Mouse (Mus musculus): ENCODE measurements around the gene Ogdh. TPM values are rescaled to one million over a fixed set of nuclear protein-coding genes. Genes with fewer than 3 reads are reported as not detected.

Ogdh gene
- polyA plus RNA-seq, 1 experiment, result 154 TPM

- no peak for TF ChIP-seq POLR2A (IDR thresholded peaks at IDR 0.05; ENCODE audit: extremely low read depth, insufficient read depth, low read length)
- TF ChIP-seq CTCF (IDR thresholded peaks at IDR 0.05; ENCODE audit: extremely low read depth, insufficient read depth, low read length), result no peak
- Histone ChIP-seq H3K27ac (ENCODE audit: insufficient read depth, low read length) (no peak overlapping the region), H3K4me1 (ENCODE audit: control insufficient read depth, insufficient read depth, low read length) (peaks cover 3% of the 10 kb centered on the region; the same call in 1 of the 2 replicates), H3K4me3 (ENCODE audit: insufficient read depth, low read length) (no peak overlapping the region)
These were observed 27.1 kb downstream of the Ogdh start for GRCm38 (mm10) chr11:6318559-6318958.

- peaks cover 4% of the 10 kb centered on the region for H3K4me1 ChIP-seq (ENCODE audit: control insufficient read depth, insufficient read depth, low read length)
- H3K4me3 ChIP-seq (ENCODE audit: insufficient read depth, low read length), result no peak overlapping the region
- no peak for TF ChIP-seq POLR2A (IDR thresholded peaks at IDR 0.05; ENCODE audit: extremely low read depth, insufficient read depth, low read length)
- no peak overlapping the region for H3K27ac ChIP-seq (ENCODE audit: insufficient read depth, low read length)
These were observed 27.9 kb downstream of the Ogdh start for GRCm38 (mm10) chr11:6319374-6319773.

- no peak overlapping the region for H3K27ac ChIP-seq (ENCODE audit: insufficient read depth, low read length)
- H3K4me3 ChIP-seq (ENCODE audit: insufficient read depth, low read length), result no peak overlapping the region
- peaks cover 4% of the 10 kb centered on the region for H3K4me1 ChIP-seq (ENCODE audit: control insufficient read depth, insufficient read depth, low read length)
- no peak for TF ChIP-seq CTCF (IDR thresholded peaks at IDR 0.05; ENCODE audit: extremely low read depth, insufficient read depth, low read length)
- no peak for TF ChIP-seq POLR2A (IDR thresholded peaks at IDR 0.05; ENCODE audit: extremely low read depth, insufficient read depth, low read length)
These were observed 30.7 kb downstream of the Ogdh start for GRCm38 (mm10) chr11:6322086-6322485.

- no peak for TF ChIP-seq POLR2A (IDR thresholded peaks at IDR 0.05; ENCODE audit: extremely low read depth, insufficient read depth, low read length)
- no peak for TF ChIP-seq CTCF (IDR thresholded peaks at IDR 0.05; ENCODE audit: extremely low read depth, insufficient read depth, low read length)
- H3K4me1 ChIP-seq (ENCODE audit: control insufficient read depth, insufficient read depth, low read length), result peaks cover 4% of the 10 kb centered on the region
- H3K27ac ChIP-seq (ENCODE audit: insufficient read depth, low read length), result no peak overlapping the region
- H3K4me3 ChIP-seq (ENCODE audit: insufficient read depth, low read length), result no peak overlapping the region
These were observed 31.9 kb downstream of the Ogdh start for GRCm38 (mm10) chr11:6323348-6323747.

GRCm38 (mm10) chr11:6331256-6331655 is 39.8 kb downstream of the Ogdh start:
- no peak for TF ChIP-seq CTCF (IDR thresholded peaks at IDR 0.05; ENCODE audit: extremely low read depth, insufficient read depth, low read length)
- no peak for TF ChIP-seq POLR2A (IDR thresholded peaks at IDR 0.05; ENCODE audit: extremely low read depth, insufficient read depth, low read length)
- Histone ChIP-seq H3K4me1 (ENCODE audit: control insufficient read depth, insufficient read depth, low read length) (no peaks in the 10 kb centered on the region), H3K4me3 (ENCODE audit: insufficient read depth, low read length) (no peak overlapping the region)

GRCm38 (mm10) chr11:6332606-6333005 is 41.2 kb downstream of the Ogdh start:
- Histone ChIP-seq H3K27ac (ENCODE audit: insufficient read depth, low read length) (no peak overlapping the region), H3K4me3 (ENCODE audit: insufficient read depth, low read length) (no peak overlapping the region), H3K4me1 (ENCODE audit: control insufficient read depth, insufficient read depth, low read length) (no peaks in the 10 kb centered on the region)
- TF ChIP-seq POLR2A (IDR thresholded peaks at IDR 0.05; ENCODE audit: extremely low read depth, insufficient read depth, low read length) (no peak), CTCF (IDR thresholded peaks at IDR 0.05; ENCODE audit: extremely low read depth, insufficient read depth, low read length) (no peak)

More at GRCm38 (mm10) chr11:6331256-6331655, 39.8 kb downstream of the Ogdh start:
- no peak overlapping the region for H3K27ac ChIP-seq (ENCODE audit: insufficient read depth, low read length)

GRCm38 (mm10) chr11:6333403-6333802 is 42.0 kb downstream of the Ogdh start:
- Histone ChIP-seq H3K4me3 (ENCODE audit: insufficient read depth, low read length) (no peak overlapping the region), H3K4me1 (ENCODE audit: control insufficient read depth, insufficient read depth, low read length) (no peaks in the 10 kb centered on the region), H3K27ac (ENCODE audit: insufficient read depth, low read length) (no peak overlapping the region)
- TF ChIP-seq CTCF (IDR thresholded peaks at IDR 0.05; ENCODE audit: extremely low read depth, insufficient read depth, low read length), result no peak

GRCm38 (mm10) chr11:6335321-6335720 is 43.9 kb downstream of the Ogdh start:
- Histone ChIP-seq H3K4me3 (ENCODE audit: insufficient read depth, low read length) (no peak overlapping the region), H3K4me1 (ENCODE audit: control insufficient read depth, insufficient read depth, low read length) (no peaks in the 10 kb centered on the region), H3K27ac (ENCODE audit: insufficient read depth, low read length) (no peak overlapping the region)
- no peak for TF ChIP-seq CTCF (IDR thresholded peaks at IDR 0.05; ENCODE audit: extremely low read depth, insufficient read depth, low read length)
- TF ChIP-seq POLR2A (IDR thresholded peaks at IDR 0.05; ENCODE audit: extremely low read depth, insufficient read depth, low read length), result no peak

GRCm38 (mm10) chr11:6336689-6337088 is 45.3 kb downstream of the Ogdh start:
- TF ChIP-seq POLR2A (IDR thresholded peaks at IDR 0.05; ENCODE audit: extremely low read depth, insufficient read depth, low read length), result no peak
- no peak for TF ChIP-seq CTCF (IDR thresholded peaks at IDR 0.05; ENCODE audit: extremely low read depth, insufficient read depth, low read length)
- Histone ChIP-seq H3K4me3 (ENCODE audit: insufficient read depth, low read length) (no peak overlapping the region), H3K4me1 (ENCODE audit: control insufficient read depth, insufficient read depth, low read length) (no peaks in the 10 kb centered on the region), H3K27ac (ENCODE audit: insufficient read depth, low read length) (no peak overlapping the region)

GRCm38 (mm10) chr11:6345956-6346355 is 54.5 kb downstream of the Ogdh start:
- H3K4me1 ChIP-seq (ENCODE audit: control insufficient read depth, insufficient read depth, low read length), result no peaks in the 10 kb centered on the region
- H3K4me3 ChIP-seq (ENCODE audit: insufficient read depth, low read length), result no peak overlapping the region
- no peak for TF ChIP-seq CTCF (IDR thresholded peaks at IDR 0.05; ENCODE audit: extremely low read depth, insufficient read depth, low read length)
- no peak for TF ChIP-seq POLR2A (IDR thresholded peaks at IDR 0.05; ENCODE audit: extremely low read depth, insufficient read depth, low read length)
- H3K27ac ChIP-seq (ENCODE audit: insufficient read depth, low read length), result no peak overlapping the region

- Histone ChIP-seq H3K4me3 (ENCODE audit: insufficient read depth, low read length) (no peak overlapping the region), H3K27ac (ENCODE audit: insufficient read depth, low read length) (no peak overlapping the region), H3K4me1 (ENCODE audit: control insufficient read depth, insufficient read depth, low read length) (no peaks in the 10 kb centered on the region)
- TF ChIP-seq CTCF (IDR thresholded peaks at IDR 0.05; ENCODE audit: extremely low read depth, insufficient read depth, low read length) (no peak), POLR2A (IDR thresholded peaks at IDR 0.05; ENCODE audit: extremely low read depth, insufficient read depth, low read length) (no peak)
These were observed 55.5 kb downstream of the Ogdh start for GRCm38 (mm10) chr11:6346966-6347365.
